Mouse (Mus musculus) CH12.LX (cell line): ENCODE measurements around the gene Foxb1. TPM values are rescaled to one million over a fixed set of nuclear protein-coding genes. Genes with fewer than 3 reads are reported as not detected.

Source experiments
- DNase-seq: peaks from one replicate; pipeline ENCODE4 v3.0.0-alpha.2; 2013; ENCODE audit errors: extremely low read depth
- H3K27ac ChIP-seq: 2 replicates; pipeline ENCODE4 v1.5.1; 2012; ENCODE audit warnings: low read depth, mild to moderate bottlenecking, control low read depth, moderate library complexity; ENCODE audit not compliant: insufficient read depth
- H3K27me3 ChIP-seq: replicated peaks from 2 replicates; pipeline ENCODE3; 2012; ENCODE audit warnings: inconsistent platforms
- H3K36me3 ChIP-seq, 2 experiments: replicated peaks in 1 of 2; 2 replicates each; pipeline versions ENCODE3 to v1.6.1; 2012; ENCODE audit warnings: inconsistent platforms in 1 of 2, low read length in 1 of 2, mild to moderate bottlenecking in 1 of 2, mixed read lengths in 1 of 2, moderate library complexity in 1 of 2; ENCODE audit not compliant: control insufficient read depth in 1 of 2, insufficient read depth in 1 of 2
- H3K4me1 ChIP-seq, 2 experiments: 2 replicates each; pipeline ENCODE4 v1.6.1; 2012; ENCODE audit warnings: inconsistent platforms in 1 of 2, moderate library complexity in 1 of 2; ENCODE audit not compliant: insufficient read depth in 2 of 2, control insufficient read depth in 1 of 2
- H3K4me2 ChIP-seq: 2 replicates; pipeline ENCODE4 v1.6.1; 2012; ENCODE audit warnings: low read depth, mild to moderate bottlenecking, control low read depth; ENCODE audit not compliant: poor library complexity, insufficient read depth, severe bottlenecking
- H3K4me3 ChIP-seq, 3 experiments: fragments of 150-350 bp in 1 of 3; sonication (generic) in 1 of 3; replicated peaks in 1 of 3; 2 replicates each; pipeline versions ENCODE3 to v1.5.1; 2011 to 2012; ENCODE audit warnings: low read depth in 2 of 3, low read length in 2 of 3, mild to moderate bottlenecking in 2 of 3, moderate library complexity in 2 of 3, control low read depth in 1 of 3, improper control_type of control experiment in 1 of 3, inconsistent platforms in 1 of 3, mixed read lengths in 1 of 3; ENCODE audit not compliant: poor library complexity in 1 of 3
- H3K79me2 ChIP-seq: replicated peaks from 2 replicates; pipeline ENCODE4 v1.6.1; 2012; ENCODE audit warnings: mild to moderate bottlenecking, moderate library complexity; ENCODE audit not compliant: control insufficient read depth, poor library complexity, insufficient read depth, severe bottlenecking; ENCODE audit errors: extremely low read depth
- H3K9ac ChIP-seq: 2 replicates; pipeline ENCODE4 v1.6.1; 2012; ENCODE audit warnings: low read depth, mild to moderate bottlenecking, control low read depth, moderate library complexity; ENCODE audit not compliant: insufficient read depth
- H3K9me3 ChIP-seq: replicated peaks from 2 replicates; pipeline ENCODE3; 2012; ENCODE audit warnings: low read length, inconsistent platforms, mixed read lengths
- BHLHE40 ChIP-seq: IDR thresholded peaks from 2 replicates; pipeline ENCODE4 v1.6.1; 2011; ENCODE audit warnings: mild to moderate bottlenecking, low read depth, low read length, improper control_type of control experiment
- CHD1 ChIP-seq: IDR thresholded peaks from 2 replicates; pipeline ENCODE4 v1.6.1; 2012; ENCODE audit warnings: low read depth, low read length, improper control_type of control experiment, inconsistent platforms
- CHD2 ChIP-seq: IDR thresholded peaks from 2 replicates; pipeline ENCODE4 v1.6.1; 2011; ENCODE audit warnings: low read length, improper control_type of control experiment
- ELF1 ChIP-seq: IDR thresholded peaks from 2 replicates; pipeline ENCODE4 v1.6.1; 2014; ENCODE audit warnings: low read depth, mild to moderate bottlenecking, inconsistent platforms, low read length, improper control_type of control experiment
- EP300 ChIP-seq: IDR thresholded peaks from 2 replicates; pipeline ENCODE4 v1.6.1; 2011; ENCODE audit warnings: low read length, improper control_type of control experiment
- ETS1 ChIP-seq: conservative IDR thresholded peaks from 2 replicates; pipeline ENCODE4 v1.6.1; 2012; ENCODE audit warnings: low read depth, mild to moderate bottlenecking, inconsistent platforms, low read length, improper control_type of control experiment, moderate library complexity
- GABPA ChIP-seq: IDR thresholded peaks from 2 replicates; pipeline ENCODE4 v1.6.1; 2012; ENCODE audit warnings: low read depth, low read length, improper control_type of control experiment, inconsistent platforms; ENCODE audit not compliant: insufficient replicate concordance
- HCFC1 ChIP-seq: IDR thresholded peaks from 2 replicates; pipeline ENCODE4 v1.6.1; 2012; ENCODE audit warnings: low read depth, mild to moderate bottlenecking, inconsistent platforms, low read length, improper control_type of control experiment
- IRF4 ChIP-seq: IDR thresholded peaks from 2 replicates; pipeline ENCODE4 v1.6.1; 2014; ENCODE audit warnings: low read depth, mild to moderate bottlenecking, inconsistent platforms, low read length, improper control_type of control experiment
- JUN ChIP-seq: IDR thresholded peaks from 2 replicates; pipeline ENCODE4 v1.6.1; 2011; ENCODE audit warnings: low read depth, mild to moderate bottlenecking, low read length, improper control_type of control experiment, moderate library complexity; ENCODE audit not compliant: insufficient read depth
- KAT2A ChIP-seq: IDR thresholded peaks from 2 replicates; pipeline ENCODE4 v1.6.1; 2012; ENCODE audit warnings: low read length, improper control_type of control experiment, inconsistent platforms; ENCODE audit not compliant: insufficient replicate concordance
- MAX ChIP-seq: IDR thresholded peaks from 2 replicates; pipeline ENCODE4 v1.6.1; 2011; ENCODE audit warnings: low read length, improper control_type of control experiment
- MAZ ChIP-seq: IDR thresholded peaks from 2 replicates; pipeline ENCODE4 v1.6.1; 2012; ENCODE audit warnings: low read depth, mild to moderate bottlenecking, inconsistent platforms, low read length, improper control_type of control experiment, moderate library complexity
- MXI1 ChIP-seq: IDR thresholded peaks from 2 replicates; pipeline ENCODE4 v1.6.1; 2011; ENCODE audit warnings: mild to moderate bottlenecking, low read depth, low read length, improper control_type of control experiment
- MYC ChIP-seq: IDR thresholded peaks from 2 replicates; pipeline ENCODE4 v1.6.1; 2011; ENCODE audit warnings: low read depth, mild to moderate bottlenecking, improper control_type of control experiment, low read length
- PAX5 ChIP-seq: IDR thresholded peaks from 2 replicates; pipeline ENCODE4 v1.6.1; 2012; ENCODE audit warnings: low read length, inconsistent platforms, mixed read lengths
- POLR2A ChIP-seq: IDR thresholded peaks from 2 replicates; pipeline ENCODE4 v1.6.1; 2011; ENCODE audit warnings: low read depth, mild to moderate bottlenecking, improper control_type of control experiment, low read length
- POLR2AphosphoS2 ChIP-seq: IDR thresholded peaks from 2 replicates; pipeline ENCODE4 v1.6.1; 2011; ENCODE audit warnings: low read depth, low read length, improper control_type of control experiment
- RCOR1 ChIP-seq: conservative IDR thresholded peaks from 2 replicates; pipeline ENCODE4 v1.6.1; 2012; ENCODE audit warnings: low read depth, mild to moderate bottlenecking, inconsistent platforms, low read length, improper control_type of control experiment
- SMC3 ChIP-seq: IDR thresholded peaks from 2 replicates; pipeline ENCODE4 v1.6.1; 2011; ENCODE audit warnings: low read depth, low read length, improper control_type of control experiment
- TCF12 ChIP-seq: IDR thresholded peaks from 2 replicates; pipeline ENCODE4 v1.6.1; 2014; ENCODE audit warnings: low read depth, mild to moderate bottlenecking, inconsistent platforms, low read length, improper control_type of control experiment
- UBTF ChIP-seq: IDR thresholded peaks from 2 replicates; pipeline ENCODE4 v1.6.1; 2012; ENCODE audit warnings: low read depth, mild to moderate bottlenecking, inconsistent platforms, low read length, improper control_type of control experiment, moderate library complexity
- USF2 ChIP-seq: conservative IDR thresholded peaks from 2 replicates; pipeline ENCODE4 v1.6.1; 2011; ENCODE audit warnings: low read depth, low read length, improper control_type of control experiment
- ZC3H11A ChIP-seq: IDR thresholded peaks from 2 replicates; pipeline ENCODE4 v1.6.1; 2012; ENCODE audit warnings: low read depth, mild to moderate bottlenecking, inconsistent platforms, low read length, improper control_type of control experiment
- ZKSCAN1 ChIP-seq: IDR thresholded peaks from 2 replicates; pipeline ENCODE4 v1.6.1; 2012; ENCODE audit warnings: low read depth, inconsistent platforms, low read length, improper control_type of control experiment, borderline replicate concordance
- dilution Hi-C: fragments of 300-500 bp; cut with MboI; formaldehyde crosslinking; loops from 2 replicates; pipeline ENCODE4 v1.14.3; 2020; ENCODE audit warnings: low sequenced_read_pairs; ENCODE audit not compliant: extremely low pct_unique_long_range_greater_than_20kb, extremely low pct_ligation_motif_present
- in situ Hi-C: fragments of 300-500 bp; cut with MboI; formaldehyde crosslinking; loops from 3 replicates; pipeline ENCODE4 v1.14.3; 2019; ENCODE audit warnings: low sequenced_read_pairs, low pct_ligation_motif_present, low pct_unique_long_range_greater_than_20kb, mixed read lengths
- polyA plus RNA-seq: library from polyadenylated mRNA; unstranded; fragments of >175 nt; gene quantifications from 2 replicates; pipeline ENCODE4 v1.2.1, GENCODE M21; 2012; ENCODE audit warnings: low read depth; ENCODE audit not compliant: insufficient read length
- total RNA-seq, 2 experiments: library from RNA; depleted of rRNA; stranded (reverse); fragments of 300-350 nt in 1 of 2; fragments of >200 nt in 1 of 2; gene quantifications; 2 replicates each; pipeline ENCODE4 v1.2.3; 2012 to 2014

Foxb1 gene
- total and polyA plus RNA-seq, 3 experiments, result not detected

- TF ChIP-seq GABPA, result no peak
- no peak; the same call in 1 of the 2 replicates for TF ChIP-seq EP300
- no peak for TF ChIP-seq IRF4
- no peak for TF ChIP-seq MAZ
- TF ChIP-seq ZC3H11A, result no peak
- no peak for TF ChIP-seq TCF12
- no peak for TF ChIP-seq USF2
- no peak for TF ChIP-seq JUN
- no peak for TF ChIP-seq MYC
- TF ChIP-seq PAX5, result no peak
- TF ChIP-seq RCOR1, result no peak
- no peak for TF ChIP-seq SMC3
- TF ChIP-seq CHD2, result no peak
- no peak for TF ChIP-seq MXI1
- no peak for TF ChIP-seq MAX
- TF ChIP-seq ZKSCAN1, result no peak
- no peak for TF ChIP-seq ELF1
- TF ChIP-seq KAT2A, result no peak
- TF ChIP-seq, all 38 proteins: peak for 0
- Histone ChIP-seq H3K27me3 (no peaks in the 10 kb centered on the region), H3K4me3 (no peak overlapping the region), H3K36me3 (no peaks in the 10 kb centered on the region), H3K79me2 (no peaks in the 10 kb centered on the region), H3K4me1 (peaks cover 5 to 57% of the 10 kb centered on the region in 2 experiments), H3K27ac (no peak overlapping the region), H3K9me3 (peaks cover 18% of the 10 kb centered on the region), H3K4me2 (peak overlapping the region; percentile 86), H3K9ac (no peak overlapping the region; the same call in 1 of the 2 replicates)
- no peak for DNase-seq
- dilution Hi-C loops (no loop called here), in situ Hi-C loops (no loop called here)
Observed at GRCm38 (mm10) chr9:69755157-69755556, 5.6 kb downstream of the Foxb1 start.

GRCm38 (mm10) chr9:69754712-69755111, 6.0 kb downstream of the Foxb1 start:
- H3K4me3 ChIP-seq, result no peak overlapping the region
- no peaks in the 10 kb centered on the region for H3K27me3 ChIP-seq
- TF ChIP-seq MYC, result no peak
- TF ChIP-seq BHLHE40, result no peak
- no peak for TF ChIP-seq ETS1
- TF ChIP-seq UBTF, result no peak
- TF ChIP-seq CHD1, result no peak
- no peak for TF ChIP-seq HCFC1
- no peak for TF ChIP-seq IRF4
- TF ChIP-seq POLR2A, result no peak
- TF ChIP-seq USF2, result no peak
- TF ChIP-seq POLR2AphosphoS2, result no peak
- no peak for TF ChIP-seq MXI1
- dilution Hi-C loops (no loop called here), in situ Hi-C loops (no loop called here)
- no peaks in the 10 kb centered on the region for H3K79me2 ChIP-seq
- H3K36me3 ChIP-seq, result no peaks in the 10 kb centered on the region
- no peak overlapping the region for H3K9ac ChIP-seq
- no peak for DNase-seq
- H3K9me3 ChIP-seq, result peaks cover 13% of the 10 kb centered on the region
- no peak overlapping the region for H3K27ac ChIP-seq
- H3K4me1 ChIP-seq, result peaks cover 5 to 57% of the 10 kb centered on the region in 2 experiments
- H3K4me2 ChIP-seq, result peak overlapping the region; percentile 86
